Mouse (Mus musculus) limb, embryonic 10.5 days (tissue): ENCODE data around the gene Med17. TPM values are rescaled to one million over a fixed set of nuclear protein-coding genes. Genes with fewer than 3 reads are reported as not detected.

Source experiments
- DNase-seq: peaks from one replicate; pipeline ENCODE4 v3.0.0-alpha.2; 2017; ENCODE audit warnings: low spot score
- H3K27ac ChIP-seq: fragments of 300-500 bp; sonication (generic); 2 replicates; pipeline ENCODE4 v1.5.1; 2016; ENCODE audit warnings: mild to moderate bottlenecking
- H3K27me3 ChIP-seq: fragments of 300-500 bp; sonication (generic); 2 replicates; pipeline ENCODE4 v1.6.1; 2016; ENCODE audit warnings: low read depth, mild to moderate bottlenecking; ENCODE audit not compliant: poor library complexity, severe bottlenecking
- H3K36me3 ChIP-seq: fragments of 300-500 bp; sonication (generic); 2 replicates; pipeline ENCODE4 v1.6.1; 2016; ENCODE audit warnings: mild to moderate bottlenecking, moderate library complexity
- H3K4me1 ChIP-seq: fragments of 300-500 bp; sonication (generic); 2 replicates; pipeline ENCODE4 v1.6.1; 2016
- H3K4me3 ChIP-seq: fragments of 300-500 bp; sonication (generic); 2 replicates; pipeline ENCODE4 v1.5.1; 2016; ENCODE audit warnings: mild to moderate bottlenecking, moderate library complexity
- H3K9me3 ChIP-seq: fragments of 300-500 bp; sonication (generic); replicated peaks from 2 replicates; pipeline ENCODE4 v1.6.1; 2016; ENCODE audit warnings: mild to moderate bottlenecking
- WGBS: fragments of 180-500 bp; shearing (Covaris S2); methylation state at CpG from one replicate; pipeline ENCODE4 v1.1.7; 2016; 5-methylcytosine and 5-hydroxymethylcytosine counted together
- polyA plus RNA-seq: library from polyadenylated mRNA; unstranded; fragments of >200 nt; fragmentation: Nextera tagmentation; extraction: Ambion mirVana; gene quantifications from 2 replicates; pipeline ENCODE4 v1.2.1, GENCODE M21; 2016

Gene Med17
- polyA plus RNA-seq, 1 experiment from 2014 or later = 40.5 TPM

DNA sequence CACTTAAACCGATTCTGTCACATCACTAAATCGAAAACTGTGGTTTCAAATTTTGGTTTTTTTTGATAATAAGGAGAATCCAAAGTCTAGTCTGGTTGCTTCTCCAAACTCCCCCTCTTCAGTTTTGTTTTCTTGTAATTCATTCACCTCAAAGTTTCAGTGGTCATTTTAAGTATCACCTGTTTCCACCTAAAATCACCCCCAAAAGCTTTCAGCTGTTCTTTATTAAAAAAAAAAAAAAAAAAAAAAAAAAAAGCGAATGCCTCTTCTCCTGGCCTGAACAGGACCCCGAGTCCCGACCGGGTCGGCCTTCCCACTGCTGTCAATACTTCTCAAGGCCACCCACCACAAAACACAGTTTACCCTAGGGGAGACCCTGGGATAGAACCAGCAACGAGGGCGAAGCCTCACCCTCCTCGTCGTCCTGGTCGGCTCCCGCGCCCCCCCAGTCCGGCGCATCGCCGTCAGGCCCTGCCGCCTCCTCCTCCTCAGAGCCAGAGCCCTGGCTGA is 537 bp downstream of the Med17 start:
- 10% methylated on average over 19 of the region's 19 CpGs for WGBS
- Histone ChIP-seq H3K4me3 (peak overlapping the region; percentile 98), H3K9me3 (no peaks in the 10 kb centered on the region), H3K27ac (peak overlapping the region; percentile 91), H3K27me3 (no peaks in the 10 kb centered on the region), H3K4me1 (peaks cover 13% of the 10 kb centered on the region), H3K36me3 (peaks cover 33% of the 10 kb centered on the region)
- DNase-seq = no peak

DNA sequence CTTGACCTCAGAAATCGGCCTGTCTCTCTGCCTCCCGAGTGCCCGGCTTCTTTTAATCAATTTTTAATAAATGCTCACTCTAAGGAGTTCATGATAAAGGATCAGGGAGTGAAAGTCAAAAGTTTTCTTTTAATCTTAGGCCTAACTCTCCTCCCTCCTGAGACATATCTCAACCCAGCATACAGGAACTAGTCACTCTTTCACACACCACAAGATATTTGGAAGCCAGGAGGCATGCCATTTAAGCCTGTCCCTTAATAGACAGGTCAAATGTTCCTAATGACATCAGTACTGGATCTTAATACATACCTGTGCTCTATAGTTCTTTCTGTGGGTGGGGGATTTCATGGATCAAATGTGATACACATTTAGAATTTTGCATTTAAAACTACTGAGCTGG is 1.4 kb downstream of the Med17 start:
- 96% methylated on average over 3 of the region's 3 CpGs for WGBS
- no peak for DNase-seq
- Histone ChIP-seq H3K4me1 (peaks cover 13% of the 10 kb centered on the region), H3K36me3 (peaks cover 41% of the 10 kb centered on the region), H3K27ac (no peak overlapping the region), H3K27me3 (no peaks in the 10 kb centered on the region), H3K9me3 (no peaks in the 10 kb centered on the region), H3K4me3 (no peak overlapping the region)

DNA sequence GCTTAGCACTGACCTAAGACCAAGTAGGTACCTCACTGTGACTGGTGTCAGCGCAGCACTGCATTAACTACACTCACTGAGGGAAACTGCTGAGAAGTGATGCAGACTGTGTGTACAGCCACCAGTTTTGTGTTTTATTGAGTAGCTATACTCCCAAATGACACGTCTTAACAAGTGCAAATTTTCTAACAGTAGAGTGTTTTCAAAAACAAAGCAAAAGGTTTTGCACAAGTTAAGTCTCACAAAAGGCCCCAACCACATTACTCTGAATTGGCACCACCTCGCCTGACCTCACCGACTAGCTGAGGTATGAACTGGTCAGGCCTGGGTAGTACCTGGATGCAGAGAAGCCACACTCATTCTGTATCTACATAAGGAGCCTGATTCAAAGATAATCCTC is 2.9 kb downstream of the Med17 start:
- Histone ChIP-seq H3K4me3 (no peak overlapping the region), H3K4me1 (peaks cover 13% of the 10 kb centered on the region), H3K36me3 (peaks cover 56% of the 10 kb centered on the region), H3K27me3 (no peaks in the 10 kb centered on the region), H3K9me3 (no peaks in the 10 kb centered on the region), H3K27ac (no peak overlapping the region)
- DNase-seq = no peak
- 92% methylated on average over 4 of the region's 4 CpGs for WGBS

DNA sequence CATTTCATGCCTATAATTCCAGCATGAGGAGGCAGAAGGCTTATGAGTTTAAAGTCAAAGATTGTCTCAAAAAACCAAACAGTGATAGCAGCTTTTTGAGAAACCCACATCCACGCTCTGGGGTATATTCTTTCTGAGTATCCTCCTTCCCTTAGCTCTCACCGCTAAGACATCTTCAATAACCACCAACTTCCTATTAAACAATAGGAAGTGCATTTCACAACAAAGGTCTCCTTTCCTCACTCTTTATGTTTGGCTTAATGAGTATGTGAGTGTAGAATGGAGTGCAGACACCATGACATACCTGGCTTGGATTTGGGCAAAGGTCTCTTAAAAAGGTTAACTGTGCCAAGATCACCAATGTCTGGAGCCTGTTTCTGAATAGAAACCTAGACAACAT is 5.8 kb downstream of the Med17 start:
- no peak for DNase-seq
- H3K36me3 ChIP-seq = peaks cover 85% of the 10 kb centered on the region
- H3K4me1 ChIP-seq = 0 out of 2 replicates have a peak, but pooled peaks cover 4% of the 10 kb centered on the region
- H3K27me3 ChIP-seq = no peaks in the 10 kb centered on the region
- H3K27ac ChIP-seq = no peak overlapping the region
- no peak overlapping the region for H3K4me3 ChIP-seq
- WGBS = 97% methylated on average over 2 of the region's 2 CpGs
- H3K9me3 ChIP-seq = no peaks in the 10 kb centered on the region

DNA sequence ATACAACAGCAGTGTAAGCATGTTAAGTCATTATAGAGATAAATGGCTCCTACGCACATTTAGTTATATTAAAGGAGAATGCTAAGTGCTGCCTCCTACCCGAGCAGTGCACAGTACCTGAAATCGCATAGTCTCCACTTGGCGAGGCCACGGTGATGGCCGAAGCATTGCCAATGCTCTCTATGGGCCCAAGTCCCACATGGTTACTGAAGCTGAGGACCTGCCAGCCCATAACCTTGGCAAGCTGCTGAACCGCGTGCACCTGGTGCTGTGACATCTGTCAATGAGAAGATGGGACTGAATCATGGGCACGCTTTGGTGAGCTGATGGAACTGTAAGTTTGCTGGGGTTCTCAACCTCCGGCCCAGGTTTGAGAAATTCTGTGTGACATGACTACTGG is 16.2 kb downstream of the Med17 start:
- no peak for DNase-seq
- Histone ChIP-seq H3K4me1 (no peaks in the 10 kb centered on the region), H3K9me3 (no peaks in the 10 kb centered on the region), H3K27ac (no peak overlapping the region), H3K27me3 (no peaks in the 10 kb centered on the region), H3K4me3 (no peak overlapping the region), H3K36me3 (peaks cover 85% of the 10 kb centered on the region)
- WGBS = 98% methylated on average over 10 of the region's 10 CpGs

DNA sequence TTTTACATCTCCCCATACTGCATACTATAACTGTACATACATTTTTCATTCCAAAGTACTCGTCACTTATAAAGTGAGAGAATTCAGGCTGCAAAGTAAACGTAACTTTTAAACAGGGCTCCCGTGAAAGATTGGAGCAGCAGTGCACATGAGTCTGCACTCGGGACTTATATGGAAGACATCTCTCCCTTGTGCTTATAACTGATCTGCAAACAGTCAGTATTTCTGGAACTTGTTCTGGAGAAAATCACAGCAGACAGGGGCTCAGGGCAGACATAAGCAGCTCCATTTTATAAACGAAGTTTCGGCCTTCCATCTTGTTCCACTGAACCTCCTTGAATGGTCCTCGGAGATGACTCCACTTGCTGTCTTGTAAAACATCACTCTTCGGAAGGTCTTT is 17.8 kb downstream of the Med17 start:
- Histone ChIP-seq H3K27ac (no peak overlapping the region), H3K4me3 (no peak overlapping the region), H3K4me1 (no peaks in the 10 kb centered on the region), H3K27me3 (no peaks in the 10 kb centered on the region), H3K9me3 (no peaks in the 10 kb centered on the region), H3K36me3 (peaks cover 70% of the 10 kb centered on the region)
- DNase-seq = no peak
- WGBS = 95% methylated on average over 8 of the region's 8 CpGs

DNA sequence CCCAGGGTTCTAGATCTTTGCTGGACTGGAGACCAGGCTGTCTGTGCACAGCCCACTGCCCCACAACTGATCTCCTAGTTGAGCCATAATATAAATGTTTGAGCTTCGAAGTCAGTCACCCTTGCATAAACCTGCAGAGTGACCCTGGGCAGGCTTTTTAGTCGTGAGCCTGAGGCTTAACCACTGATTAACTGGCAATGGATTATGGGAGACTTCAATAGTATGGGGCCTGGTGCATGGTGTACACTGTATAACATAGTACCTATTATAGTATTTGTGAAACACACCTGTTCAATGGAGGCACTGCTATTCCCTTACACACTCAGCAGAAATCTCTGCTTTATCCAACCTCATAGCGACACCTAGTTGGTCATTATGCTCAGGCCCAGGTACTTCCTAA is 23.5 kb downstream of the Med17 start:
- 86% methylated on average over 3 of the region's 3 CpGs for WGBS
- Histone ChIP-seq H3K36me3 (peaks cover 13% of the 10 kb centered on the region), H3K4me3 (no peak overlapping the region), H3K27me3 (no peaks in the 10 kb centered on the region), H3K9me3 (no peaks in the 10 kb centered on the region), H3K27ac (no peak overlapping the region), H3K4me1 (no peaks in the 10 kb centered on the region)
- no peak for DNase-seq

DNA sequence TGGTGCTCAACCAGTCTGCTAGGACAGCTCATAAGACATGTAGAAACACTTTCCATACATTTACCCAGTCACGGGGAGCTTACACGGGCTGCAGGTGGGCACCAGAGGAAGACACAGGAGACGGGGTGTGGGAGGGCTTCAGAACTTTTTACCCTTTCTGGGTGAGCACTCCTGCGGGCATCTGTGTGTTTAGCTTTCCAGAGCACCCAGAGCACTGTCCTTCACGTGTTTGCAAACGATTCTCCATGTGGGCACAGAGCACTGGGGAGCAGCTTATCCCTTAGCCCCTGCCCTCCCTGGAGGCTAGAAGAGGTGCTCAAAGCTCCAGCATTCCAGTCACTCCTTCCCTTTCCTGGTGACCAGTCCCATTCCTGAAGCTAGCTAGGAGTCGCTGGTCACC is 25.2 kb downstream of the Med17 start:
- 84% methylated on average over 7 of the region's 7 CpGs for WGBS
- Histone ChIP-seq H3K36me3 (no peaks in the 10 kb centered on the region), H3K4me3 (no peak overlapping the region), H3K27ac (no peak overlapping the region), H3K4me1 (no peaks in the 10 kb centered on the region), H3K27me3 (no peaks in the 10 kb centered on the region), H3K9me3 (no peaks in the 10 kb centered on the region)
- DNase-seq = no peak

DNA sequence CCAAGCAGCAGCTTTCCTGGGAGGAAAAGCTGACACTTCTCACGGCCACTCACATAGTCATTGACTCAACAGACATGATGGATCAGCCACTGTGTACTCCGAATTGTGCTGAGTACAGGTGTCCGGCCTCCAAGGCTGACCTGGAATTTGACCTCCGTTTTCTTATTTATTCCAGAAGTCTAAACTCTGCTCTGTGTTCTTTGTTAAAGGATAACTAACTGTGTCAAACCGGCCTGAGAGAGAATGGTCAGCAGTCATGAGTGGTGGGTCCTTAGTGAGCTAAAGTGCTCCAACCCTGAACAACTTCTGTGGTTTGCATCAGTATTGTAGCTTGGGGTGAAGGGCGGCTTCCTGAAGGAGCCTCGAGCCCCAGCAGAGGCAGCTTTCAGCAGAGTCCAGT is 27.5 kb downstream of the Med17 start:
- no peaks in the 10 kb centered on the region for H3K27me3 ChIP-seq
- H3K36me3 ChIP-seq = no peaks in the 10 kb centered on the region
- DNase-seq = no peak
- no peak overlapping the region for H3K4me3 ChIP-seq
- no peaks in the 10 kb centered on the region for H3K4me1 ChIP-seq
- WGBS = 83% methylated on average over 7 of the region's 7 CpGs
- H3K9me3 ChIP-seq = no peaks in the 10 kb centered on the region
- no peak overlapping the region for H3K27ac ChIP-seq

DNA sequence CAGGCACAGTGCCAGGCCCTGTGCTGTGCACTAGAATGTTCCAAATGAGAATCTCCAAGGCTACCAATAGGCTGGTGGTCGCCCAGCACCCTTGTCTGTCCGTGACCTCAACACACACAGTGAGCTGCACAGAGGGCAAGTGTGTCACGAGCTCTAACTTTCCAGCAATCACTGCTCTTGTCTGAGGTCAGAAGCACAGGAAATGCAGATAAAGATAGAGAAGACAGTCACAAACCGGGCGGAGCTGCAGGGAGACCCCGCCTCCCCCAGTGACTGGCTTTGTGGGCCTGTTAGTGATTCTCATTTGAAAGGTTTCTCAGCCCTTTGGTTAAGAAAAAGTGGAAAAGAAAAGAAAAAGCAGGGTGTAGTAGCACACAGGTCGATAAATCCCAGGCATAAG is 29.4 kb downstream of the Med17 start:
- Histone ChIP-seq H3K9me3 (no peaks in the 10 kb centered on the region), H3K27ac (no peak overlapping the region), H3K36me3 (no peaks in the 10 kb centered on the region), H3K4me3 (no peak overlapping the region), H3K27me3 (no peaks in the 10 kb centered on the region), H3K4me1 (peaks cover 3% of the 10 kb centered on the region)
- WGBS = 78% methylated on average over 7 of the region's 7 CpGs
- no peak for DNase-seq

DNA sequence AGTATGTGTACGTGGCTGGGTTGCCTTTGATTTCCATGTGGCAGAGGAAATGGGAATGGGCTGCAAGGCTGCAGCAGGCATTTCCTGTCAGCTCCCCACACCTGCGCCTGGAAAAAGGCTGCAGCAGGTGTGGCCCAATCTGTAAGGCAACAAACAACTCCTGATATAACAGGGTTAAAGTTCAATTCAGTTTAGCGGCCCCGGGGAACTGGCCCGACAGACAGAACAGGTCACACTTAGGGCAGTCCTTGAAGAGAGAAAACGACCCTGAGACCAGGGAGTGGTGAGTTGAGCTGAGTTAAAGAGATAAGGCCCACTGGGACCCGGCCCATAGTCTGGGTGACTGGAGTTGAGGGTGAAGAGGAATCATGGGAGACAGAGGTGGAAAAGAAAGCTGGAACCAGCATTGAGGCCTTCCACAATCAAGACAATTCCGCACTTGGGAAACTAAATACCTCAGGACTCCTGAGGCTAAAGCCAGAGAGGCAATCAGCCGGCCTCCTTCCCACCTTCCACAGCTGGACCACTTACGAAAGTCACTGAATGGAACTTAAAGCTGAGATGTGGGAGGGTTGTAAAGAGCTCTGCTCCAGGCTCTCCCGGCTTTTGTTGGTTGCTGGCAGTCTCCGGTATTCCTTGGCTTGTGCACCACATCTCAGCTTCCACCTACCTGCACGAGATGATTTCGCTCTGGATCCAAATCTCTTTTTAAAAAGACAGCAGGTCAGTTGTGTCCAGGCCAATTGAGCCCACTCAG is 34.2 kb downstream of the Med17 start:
- Histone ChIP-seq H3K4me3 (no peak overlapping the region), H3K27ac (no peak overlapping the region), H3K4me1 (peaks cover 12% of the 10 kb centered on the region), H3K9me3 (no peaks in the 10 kb centered on the region), H3K27me3 (peaks cover 2% of the 10 kb centered on the region), H3K36me3 (no peaks in the 10 kb centered on the region)
- WGBS = 67% methylated on average over 14 of the region's 14 CpGs
- no peak for DNase-seq

DNA sequence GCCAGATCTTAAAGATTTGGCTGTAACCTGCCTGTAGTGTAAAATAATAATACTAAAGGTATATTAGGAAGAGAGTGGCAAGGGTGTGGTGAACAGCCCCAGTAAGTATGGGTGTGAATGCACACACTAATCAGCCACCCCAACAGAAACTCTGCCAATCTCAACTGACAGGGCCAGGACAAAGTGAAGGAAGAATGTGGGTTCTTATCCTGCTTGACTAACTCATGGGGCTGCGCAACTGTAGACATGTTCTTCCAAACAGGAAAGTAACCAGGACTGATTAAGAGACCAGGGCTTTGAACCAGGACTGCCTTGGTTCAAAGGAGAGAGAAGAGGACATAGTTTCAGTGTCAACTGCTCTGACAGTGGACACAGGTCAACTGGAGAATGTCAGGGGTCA is 37.6 kb downstream of the Med17 start:
- no peak overlapping the region for H3K4me3 ChIP-seq
- peaks cover 33% of the 10 kb centered on the region for H3K27me3 ChIP-seq
- H3K4me1 ChIP-seq = peaks cover 32% of the 10 kb centered on the region
- peak; percentile 7 for DNase-seq
- no peaks in the 10 kb centered on the region for H3K36me3 ChIP-seq
- no peak overlapping the region for H3K27ac ChIP-seq
- no peaks in the 10 kb centered on the region for H3K9me3 ChIP-seq
- 90% methylated on average over 1 of the region's 1 CpGs for WGBS

DNA sequence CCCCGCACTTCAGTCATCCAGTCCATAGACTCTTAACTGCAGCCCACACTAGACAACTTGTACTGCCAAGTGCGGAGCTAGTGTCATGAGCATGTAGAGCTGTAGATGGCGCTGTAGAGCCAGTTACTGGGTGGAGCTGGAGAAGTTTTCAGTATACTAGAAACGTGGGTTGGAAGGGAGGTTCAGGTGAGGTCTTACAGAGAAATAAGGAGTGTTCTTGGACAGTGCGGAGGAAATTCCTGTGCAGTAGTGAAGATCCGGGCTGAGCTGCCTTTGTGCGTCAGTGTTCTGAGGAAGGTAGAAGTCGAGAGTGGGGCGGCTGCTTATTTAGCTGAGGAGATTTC is 38.2 kb downstream of the Med17 start:
- peak; percentile 65 for DNase-seq
- H3K4me3 ChIP-seq = no peak overlapping the region
- no peaks in the 10 kb centered on the region for H3K36me3 ChIP-seq
- WGBS = 52% methylated on average over 9 of the region's 9 CpGs
- H3K27ac ChIP-seq = no peak overlapping the region
- no peaks in the 10 kb centered on the region for H3K9me3 ChIP-seq
- peaks cover 33% of the 10 kb centered on the region for H3K27me3 ChIP-seq
- H3K4me1 ChIP-seq = peaks cover 32% of the 10 kb centered on the region
